Mouse (Mus musculus) myocyte (in vitro differentiated cells): Measurements from ENCODE around the gene Pknox2. TPM values are rescaled to one million over a fixed set of nuclear protein-coding genes. Genes with fewer than 3 reads are reported as not detected.

Source experiments
- H3K27me3 ChIP-seq: one replicate; pipeline ENCODE4 v1.6.1; 2011; ENCODE audit not compliant: control insufficient read depth, insufficient read depth, insufficient read length
- H3K36me3 ChIP-seq: one replicate; pipeline ENCODE4 v1.6.1; 2011; ENCODE audit not compliant: control insufficient read depth, insufficient read depth
- H3K4me2 ChIP-seq: one replicate; pipeline ENCODE4 v1.6.1; 2011; ENCODE audit warnings: low read depth, control low read depth
- H3K4me3 ChIP-seq: one replicate; pipeline ENCODE4 v1.5.1; 2011; ENCODE audit warnings: mild to moderate bottlenecking, control low read depth, moderate library complexity
- H3K79me2 ChIP-seq: one replicate; pipeline ENCODE4 v1.6.1; 2011; ENCODE audit not compliant: control insufficient read depth, insufficient read depth
- H3ac ChIP-seq: one replicate; pipeline ENCODE4 v1.6.1; 2011; ENCODE audit not compliant: control insufficient read depth, insufficient read length
- CEBPB ChIP-seq: IDR thresholded peaks from 2 replicates; pipeline ENCODE4 v1.6.1; 2011; ENCODE audit warnings: mild to moderate bottlenecking, moderate library complexity; ENCODE audit not compliant: poor library complexity, insufficient read depth, severe bottlenecking
- E2F4 ChIP-seq: IDR thresholded peaks from one replicate; pipeline ENCODE4 v1.6.1; 2011; ENCODE audit warnings: mild to moderate bottlenecking, control low read depth, moderate library complexity; ENCODE audit not compliant: insufficient read depth
- MAX ChIP-seq: IDR thresholded peaks from one replicate; pipeline ENCODE4 v1.6.1; 2011; ENCODE audit warnings: low read depth, mild to moderate bottlenecking, control low read depth
- MYOD1 ChIP-seq, 3 experiments: IDR thresholded peaks; one replicate each; pipeline ENCODE4 v1.6.1; 2011; ENCODE audit warnings: control low read depth in 2 of 3, low read depth in 2 of 3, mild to moderate bottlenecking in 2 of 3, moderate library complexity in 1 of 3; ENCODE audit not compliant: insufficient read length in 2 of 3, control insufficient read depth in 1 of 3
- MYOG ChIP-seq, 3 experiments: IDR thresholded peaks; one replicate each; pipeline ENCODE4 v1.6.1; 2011; ENCODE audit warnings: control low read depth in 2 of 3, low read depth in 2 of 3, mild to moderate bottlenecking in 2 of 3; ENCODE audit not compliant: insufficient read length in 2 of 3, control insufficient read depth in 1 of 3, insufficient read depth in 1 of 3
- POLR2A ChIP-seq: IDR thresholded peaks from one replicate; pipeline ENCODE4 v1.6.1; 2011; ENCODE audit warnings: low read depth, mild to moderate bottlenecking, control low read depth, moderate library complexity; ENCODE audit not compliant: insufficient read length
- POLR2AphosphoS2 ChIP-seq: IDR thresholded peaks from one replicate; pipeline ENCODE4 v1.6.1; 2011; ENCODE audit warnings: low read depth, control low read depth; ENCODE audit not compliant: insufficient read length
- REST ChIP-seq: IDR thresholded peaks from one replicate; pipeline ENCODE4 v1.6.1; 2011; ENCODE audit warnings: mild to moderate bottlenecking, control low read depth, moderate library complexity; ENCODE audit not compliant: insufficient read depth, insufficient read length
- SRF ChIP-seq: IDR thresholded peaks from one replicate; pipeline ENCODE4 v1.6.1; 2011; ENCODE audit warnings: low read depth; ENCODE audit not compliant: control insufficient read depth, insufficient read length
- TCF12 ChIP-seq: IDR thresholded peaks from one replicate; pipeline ENCODE4 v1.6.1; 2011; ENCODE audit warnings: mild to moderate bottlenecking, control low read depth; ENCODE audit not compliant: poor library complexity, insufficient read depth, severe bottlenecking
- TCF3 ChIP-seq: IDR thresholded peaks from one replicate; pipeline ENCODE4 v1.6.1; 2011; ENCODE audit warnings: low read depth, control low read depth; ENCODE audit not compliant: insufficient read length
- USF1 ChIP-seq: IDR thresholded peaks from one replicate; pipeline ENCODE4 v1.6.1; 2011; ENCODE audit warnings: low read depth, mild to moderate bottlenecking, control low read depth, moderate library complexity
- polyA plus RNA-seq: library from polyadenylated mRNA; unstranded; fragments of >200 nt; fragmentation: generic; extraction: Trizol; gene quantifications from one replicate; pipeline ENCODE4 v1.2.1, GENCODE M21; 2012; ENCODE audit warnings: missing spikeins

Pknox2 gene
- polyA plus RNA-seq, 1 experiment: 20.4 TPM

DNA sequence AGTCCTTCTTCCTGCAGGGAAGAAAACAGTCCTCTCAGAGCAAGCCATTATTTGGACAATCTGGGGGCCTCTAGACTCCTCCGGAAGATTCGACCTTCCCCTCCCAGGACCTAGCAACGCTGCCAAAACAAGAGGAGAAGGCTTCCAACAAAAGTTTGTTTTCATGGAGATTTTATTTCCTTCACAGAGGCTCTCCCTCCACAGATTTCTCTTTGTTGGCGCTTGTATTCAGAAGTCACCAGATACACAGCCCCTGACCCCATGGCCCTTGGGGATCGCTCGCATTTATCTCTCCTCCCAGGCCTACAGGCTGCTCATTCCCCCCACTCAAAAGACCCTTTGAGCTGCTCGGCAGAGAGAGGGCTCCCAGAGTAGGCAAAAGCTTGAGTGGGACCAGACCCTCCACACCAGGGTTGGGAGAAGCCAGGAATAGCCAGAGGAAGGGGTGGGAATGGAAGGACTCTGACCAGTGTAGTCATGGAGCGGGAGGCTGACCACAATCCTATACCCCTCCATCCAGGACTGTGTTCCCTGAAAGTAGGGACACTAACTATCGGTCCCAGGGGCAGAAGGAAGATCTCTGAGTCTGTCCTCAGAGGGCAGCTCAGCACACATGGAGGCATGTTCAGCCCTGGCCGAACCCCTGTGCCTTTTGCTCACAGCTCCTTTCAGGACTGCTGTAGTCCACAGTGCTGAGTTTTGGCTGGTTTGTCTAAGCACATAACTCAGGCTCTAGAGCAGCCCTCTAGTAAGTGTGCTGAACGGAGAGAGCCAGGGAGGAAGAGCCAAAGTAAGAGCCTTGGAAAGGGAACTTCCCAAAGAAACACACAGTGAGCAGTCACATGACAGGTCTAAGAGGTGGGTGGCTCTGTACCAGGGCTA is 45.9 kb downstream of the Pknox2 start:
- H3K4me3 ChIP-seq: no peak overlapping the region

DNA sequence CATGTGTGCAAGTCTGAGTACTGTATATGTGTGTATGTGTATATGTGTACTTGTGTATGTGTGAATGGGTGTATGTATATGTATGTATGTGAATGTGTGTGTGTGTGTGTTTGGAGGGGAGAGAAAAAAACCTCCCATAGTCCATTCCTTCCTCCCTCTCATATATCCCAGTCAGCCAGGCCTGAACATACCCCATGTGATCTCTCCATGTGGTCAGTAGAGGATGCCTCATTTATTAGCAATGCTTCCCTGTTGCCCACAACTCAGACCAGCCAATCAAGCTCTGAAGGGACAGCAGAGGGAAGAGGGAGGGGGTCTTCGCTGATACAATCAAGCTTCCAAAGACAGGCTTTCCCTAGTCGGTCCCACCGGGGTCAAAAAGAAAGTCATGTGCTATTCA is 47.6 kb downstream of the Pknox2 start:
- Histone ChIP-seq H3K36me3 (no peaks in the 10 kb centered on the region), H3K79me2 (peaks cover 3% of the 10 kb centered on the region), H3K4me3 (no peak overlapping the region), H3K27me3 (no peaks in the 10 kb centered on the region), H3ac (no peak overlapping the region), H3K4me2 (peak overlapping the region; percentile 61)
- TF ChIP-seq TCF3 (no peak), USF1 (peak; percentile 72)

More for the DNA sequence above, 45.9 kb downstream of the Pknox2 start:
- TF ChIP-seq TCF3: no peak
- no peak for TF ChIP-seq MAX
- no peak for TF ChIP-seq POLR2A
- TF ChIP-seq TCF12: no peak
- no peak for TF ChIP-seq SRF
- TF ChIP-seq CEBPB: no peak
- no peak for TF ChIP-seq USF1
- no peak for TF ChIP-seq REST
- no peak for TF ChIP-seq E2F4
- TF ChIP-seq MYOD1 (IDR thresholded peaks at IDR 0.05; ENCODE audit: control insufficient read depth in 1 of 3, insufficient read length in 2 of 3, low read depth in 2 of 3): no peak
- no peak for TF ChIP-seq POLR2AphosphoS2
- TF ChIP-seq MYOG (IDR thresholded peaks at IDR 0.05; ENCODE audit: control insufficient read depth in 1 of 3, insufficient read depth in 1 of 3, insufficient read length in 2 of 3, low read depth in 2 of 3): no peak
- Histone ChIP-seq H3K36me3 (no peaks in the 10 kb centered on the region), H3ac (no peak overlapping the region), H3K27me3 (no peaks in the 10 kb centered on the region), H3K4me2 (no peak overlapping the region), H3K79me2 (peaks cover 16% of the 10 kb centered on the region)

DNA sequence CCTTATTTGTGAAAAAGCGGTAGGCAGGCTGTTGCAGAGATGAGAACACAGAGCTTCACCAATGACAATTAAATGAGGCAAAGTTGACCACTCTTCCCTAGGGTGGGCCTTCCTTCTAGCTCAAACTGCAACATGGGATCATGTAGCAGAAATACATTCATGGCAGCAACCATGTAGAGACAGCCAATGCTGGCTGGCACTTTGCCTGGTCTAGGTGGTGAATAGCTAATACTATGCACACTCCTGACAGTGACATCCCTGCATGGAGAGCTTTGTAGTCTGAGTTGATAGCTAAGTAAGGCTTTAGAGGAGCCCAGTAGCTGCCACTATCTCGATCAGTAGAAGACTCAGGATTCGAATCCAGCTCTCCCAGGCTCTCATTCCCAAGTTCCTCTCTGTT is 48.6 kb downstream of the Pknox2 start:
- TF ChIP-seq E2F4: no peak
- no peak for TF ChIP-seq MAX
- no peak for TF ChIP-seq MYOD1 (IDR thresholded peaks at IDR 0.05; ENCODE audit: control insufficient read depth in 1 of 3, insufficient read length in 2 of 3, low read depth in 2 of 3)
- H3K36me3 ChIP-seq: no peaks in the 10 kb centered on the region
- H3K4me2 ChIP-seq: no peak overlapping the region
- H3K27me3 ChIP-seq: no peaks in the 10 kb centered on the region
- no peak overlapping the region for H3K4me3 ChIP-seq
- H3ac ChIP-seq: no peak overlapping the region
- peaks cover 1% of the 10 kb centered on the region for H3K79me2 ChIP-seq

DNA sequence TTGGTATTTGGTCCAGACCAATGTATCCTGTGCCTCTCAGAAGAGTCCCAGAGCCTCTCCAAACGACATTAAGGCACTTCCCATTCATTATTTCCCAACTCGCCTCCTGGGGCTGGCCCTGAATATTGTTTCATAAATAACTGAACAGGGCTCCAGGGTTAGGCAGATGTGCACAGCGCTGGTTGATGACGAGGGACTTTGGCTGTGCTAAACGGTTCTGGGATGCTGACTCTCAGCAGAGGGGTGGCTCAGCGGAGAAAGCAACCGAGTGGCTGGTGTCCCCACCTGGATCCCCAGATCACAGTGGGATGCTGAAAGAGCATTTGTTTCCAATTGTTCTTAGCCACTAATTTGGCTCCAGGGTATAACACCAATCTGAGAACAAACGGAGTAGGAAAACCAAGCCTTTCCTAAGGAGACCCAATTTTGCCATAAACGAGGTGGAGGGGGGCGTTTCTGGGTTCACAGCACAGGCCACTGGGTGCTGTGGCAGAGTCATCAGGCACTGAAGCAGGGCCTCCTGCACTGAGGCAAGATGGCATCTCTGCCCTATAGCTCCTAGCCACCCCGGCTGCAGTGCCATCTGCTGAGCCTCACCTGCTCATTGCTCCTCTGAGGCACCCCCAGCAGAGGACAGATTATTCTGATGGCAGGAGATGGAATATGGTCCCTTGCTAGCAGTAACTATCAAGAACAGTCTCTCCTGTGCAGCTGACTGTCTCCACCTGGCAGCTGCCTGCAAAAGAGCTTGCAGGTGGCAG is 52.8 kb downstream of the Pknox2 start:
- no peaks in the 10 kb centered on the region for H3K27me3 ChIP-seq
- TF ChIP-seq POLR2AphosphoS2 (no peak), POLR2A (no peak), CEBPB (no peak), MYOD1 (IDR thresholded peaks at IDR 0.05; ENCODE audit: control insufficient read depth in 1 of 3, insufficient read length in 2 of 3, low read depth in 2 of 3) (no peak), USF1 (no peak), TCF12 (no peak), MYOG (IDR thresholded peaks at IDR 0.05; ENCODE audit: control insufficient read depth in 1 of 3, insufficient read depth in 1 of 3, insufficient read length in 2 of 3, low read depth in 2 of 3) (no peak), REST (no peak), TCF3 (no peak), SRF (no peak), MAX (no peak), E2F4 (no peak)
- H3K79me2 ChIP-seq: peaks cover 5% of the 10 kb centered on the region
- H3K4me3 ChIP-seq: no peak overlapping the region
- no peaks in the 10 kb centered on the region for H3K36me3 ChIP-seq
- H3K4me2 ChIP-seq: no peak overlapping the region
- no peak overlapping the region for H3ac ChIP-seq

GRCm38 (mm10) chr9:37093086-37093485 is 54.1 kb downstream of the Pknox2 start:
- H3ac ChIP-seq: no peak overlapping the region
- H3K27me3 ChIP-seq: no peaks in the 10 kb centered on the region
- H3K4me2 ChIP-seq: no peak overlapping the region
- no peak for TF ChIP-seq REST
- TF ChIP-seq E2F4: no peak
- H3K79me2 ChIP-seq: peaks cover 5% of the 10 kb centered on the region
- H3K36me3 ChIP-seq: no peaks in the 10 kb centered on the region
- H3K4me3 ChIP-seq: no peak overlapping the region
